Mouse (Mus musculus) lung, adult 2 months (tissue): ENCODE measurements around the gene Pnmt. TPM values are rescaled to one million over a fixed set of nuclear protein-coding genes. Genes with fewer than 3 reads are reported as not detected.

ENCODE experiments used
- DNase-seq: peaks from one replicate; pipeline ENCODE4 v3.0.0; 2022
- H3K4me1 ChIP-seq: fragments of 200-500 bp; 2 replicates; pipeline ENCODE4 v1.6.1; 2011; ENCODE audit warnings: low read length; ENCODE audit not compliant: control insufficient read depth, insufficient read depth
- H3K4me3 ChIP-seq: fragments of 200-500 bp; replicated peaks from 2 replicates; pipeline ENCODE3; 2011; ENCODE audit warnings: low read depth, mild to moderate bottlenecking, control low read depth, low read length; ENCODE audit errors: extremely low read depth
- CTCF ChIP-seq: fragments of 200-500 bp; IDR thresholded peaks from 2 replicates; pipeline ENCODE4 v1.5.1; 2011; ENCODE audit warnings: mild to moderate bottlenecking, low read length, control low read depth; ENCODE audit not compliant: insufficient read depth
- POLR2A ChIP-seq: fragments of 200-500 bp; IDR thresholded peaks from 2 replicates; pipeline ENCODE4 v1.6.1; 2011; ENCODE audit warnings: low read depth, mild to moderate bottlenecking, control low read depth, low read length, borderline replicate concordance; ENCODE audit errors: extremely low read depth
- WGBS: fragments of 180-500 bp; shearing (Covaris S2); methylation state at CpG from one replicate; pipeline ENCODE4 v1.1.7; 2018; 5-methylcytosine and 5-hydroxymethylcytosine counted together
- polyA plus RNA-seq: library from polyadenylated mRNA; depleted of rRNA; stranded (reverse); fragments of >200 nt; gene quantifications from 2 replicates; pipeline ENCODE4 v1.2.3, GENCODE M21; 2012

Pnmt gene
- polyA plus RNA-seq, 1 experiment: 2.0 TPM

GRCm38 (mm10) chr11:98346168-98346567 is 40.1 kb upstream of the Pnmt start:
- no peak for TF ChIP-seq CTCF
- no peak for TF ChIP-seq POLR2A
- 16% methylated on average over 9 of the region's 9 CpGs for WGBS
- no peak overlapping the region for H3K4me3 ChIP-seq
- DNase-seq: no peak
- H3K4me1 ChIP-seq: 0 out of 2 replicates have a peak, but pooled peaks cover 4% of the 10 kb centered on the region

GRCm38 (mm10) chr11:98347385-98348082 is 38.7 kb upstream of the Pnmt start:
- H3K4me1 ChIP-seq: 0 out of 2 replicates have a peak, but pooled peaks cover 4% of the 10 kb centered on the region
- no peak overlapping the region for H3K4me3 ChIP-seq
- TF ChIP-seq POLR2A: no peak
- TF ChIP-seq CTCF: no peak
- WGBS: 5% methylated on average over 12 of the region's 12 CpGs
- DNase-seq: peak; percentile 37

GRCm38 (mm10) chr11:98348083-98348961 is 37.9 kb upstream of the Pnmt start, which contains the start of gene Ppp1r1b:
Gene Ppp1r1b, plus strand, starts transcription at chr11:98348404.
- peak; percentile 66 for DNase-seq
- TF ChIP-seq POLR2A: no peak
- TF ChIP-seq CTCF: no peak
- H3K4me3 ChIP-seq: peak within 1 kb of the TSS; percentile 59
- H3K4me1 ChIP-seq: 0 out of 2 replicates have a peak, but pooled peaks cover 4% of the 10 kb centered on the region
- WGBS: under 1% methylated on average over 55 of the region's 55 CpGs

GRCm38 (mm10) chr11:98349308-98349707 is 36.9 kb upstream of the Pnmt start:
- DNase-seq: no peak
- H3K4me3 ChIP-seq: peak overlapping the region; percentile 2
- TF ChIP-seq POLR2A: no peak
- TF ChIP-seq CTCF: no peak
- WGBS: 27% methylated on average over 9 of the region's 9 CpGs
- 0 out of 2 replicates have a peak, but pooled peaks cover 4% of the 10 kb centered on the region for H3K4me1 ChIP-seq

- TF ChIP-seq POLR2A (no peak), CTCF (no peak)
- Histone ChIP-seq H3K4me1 (peaks cover 11% of the 10 kb centered on the region; the same call in 1 of the 2 replicates), H3K4me3 (no peak overlapping the region)
- DNase-seq: peak; percentile 45
- WGBS: 66% methylated on average over 18 of the region's 18 CpGs
Measured at GRCm38 (mm10) chr11:98352272-98352990, 33.8 kb upstream of the Pnmt start.

GRCm38 (mm10) chr11:98353651-98354211 is 32.5 kb upstream of the Pnmt start:
- TF ChIP-seq POLR2A: no peak
- TF ChIP-seq CTCF: no peak
- DNase-seq: peak; percentile 47
- WGBS: 32% methylated on average over 8 of the region's 8 CpGs

GRCm38 (mm10) chr11:98354445-98354844 is 31.8 kb upstream of the Pnmt start:
- H3K4me3 ChIP-seq: no peak overlapping the region
- 76% methylated on average over 14 of the region's 14 CpGs for WGBS

More at GRCm38 (mm10) chr11:98353651-98354211, 32.5 kb upstream of the Pnmt start:
- H3K4me3 ChIP-seq: no peak overlapping the region
- peaks cover 9% of the 10 kb centered on the region; the same call in 1 of the 2 replicates for H3K4me1 ChIP-seq

GRCm38 (mm10) chr11:98355732-98356299 is 30.4 kb upstream of the Pnmt start:
- Histone ChIP-seq H3K4me1 (peaks cover 14% of the 10 kb centered on the region), H3K4me3 (no peak overlapping the region)
- peak; percentile 49 for DNase-seq
- 9% methylated on average over 6 of the region's 6 CpGs for WGBS
- TF ChIP-seq CTCF (peak; percentile 50), POLR2A (no peak)

More at GRCm38 (mm10) chr11:98354445-98354844, 31.8 kb upstream of the Pnmt start:
- H3K4me1 ChIP-seq: peaks cover 12% of the 10 kb centered on the region
- no peak for TF ChIP-seq CTCF
- TF ChIP-seq POLR2A: no peak
- no peak for DNase-seq
